Mouse (Mus musculus): Measurements from ENCODE around the gene Wdr82. TPM values are rescaled to one million over a fixed set of nuclear protein-coding genes. Genes with fewer than 3 reads are reported as not detected.

Gene Wdr82
- total RNA-seq, 1 experiment from 2014 or later, result 80.1 TPM

DNA sequence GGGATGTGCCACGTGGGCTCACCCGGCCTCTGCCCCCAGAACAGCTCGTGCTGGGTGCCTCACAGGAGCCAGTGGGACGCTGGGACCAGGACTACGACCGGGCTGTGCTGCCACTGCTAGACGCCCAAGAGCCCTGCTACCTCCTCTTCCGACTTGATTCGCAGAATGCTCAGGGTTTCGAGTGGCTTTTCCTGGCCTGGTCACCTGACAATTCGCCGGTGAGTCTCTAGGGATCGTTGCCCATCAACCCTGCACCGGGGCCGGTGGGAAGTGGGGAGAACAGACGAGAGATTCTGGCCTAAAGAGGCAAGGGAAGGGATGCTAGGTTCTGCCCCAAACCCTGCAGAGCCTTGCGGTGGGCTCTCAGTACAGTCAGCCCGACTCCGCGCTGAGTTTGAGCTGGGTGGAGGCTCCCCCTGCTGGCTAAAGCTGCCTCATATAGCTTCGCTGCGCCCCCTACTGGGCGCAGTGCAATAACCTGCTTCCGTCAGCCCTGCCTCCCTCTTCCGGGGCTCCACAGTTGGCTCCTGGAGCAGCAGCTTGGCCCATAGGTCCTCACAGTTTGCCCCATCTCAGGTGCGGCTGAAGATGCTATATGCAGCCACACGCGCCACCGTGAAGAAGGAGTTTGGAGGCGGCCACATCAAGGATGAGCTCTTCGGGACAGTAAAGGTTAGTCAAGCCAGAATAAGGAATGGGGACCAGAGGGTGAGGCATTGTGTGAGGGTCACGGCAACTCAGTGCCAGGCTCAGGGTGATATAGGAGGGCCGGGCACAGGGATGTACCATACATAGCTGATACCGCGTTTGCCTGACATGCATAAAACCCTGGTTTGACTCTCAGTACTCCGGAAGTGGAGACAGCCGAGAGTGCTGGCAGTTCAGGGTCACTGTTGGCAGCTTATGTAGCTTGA lies 41.2 kb downstream of the Wdr82 start:
- ATAC-seq (ENCODE audit: extremely low read depth, insufficient number of reproducible peaks, low FRiP score, poor library complexity, severe bottlenecking), result peak; percentile 87

DNA sequence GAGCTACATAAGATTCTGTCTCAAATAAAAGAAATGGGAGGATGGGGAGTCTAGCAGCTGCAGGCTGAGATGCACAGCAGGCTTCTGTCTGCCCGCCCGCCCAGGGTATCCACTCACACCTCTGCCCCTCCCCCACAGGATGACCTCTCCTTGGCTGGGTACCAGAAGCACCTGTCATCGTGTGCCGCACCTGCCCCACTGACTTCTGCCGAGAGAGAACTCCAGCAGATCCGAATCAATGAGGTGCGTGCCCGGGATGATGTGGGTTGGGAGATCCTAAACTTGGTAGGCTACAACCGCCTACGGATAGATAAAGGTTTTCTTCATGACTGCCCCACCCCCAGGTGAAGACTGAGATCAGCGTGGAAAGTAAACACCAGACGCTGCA lies 41.9 kb downstream of the Wdr82 start:
- no peak for ATAC-seq (ENCODE audit: extremely low read depth, insufficient number of reproducible peaks, low FRiP score, poor library complexity, severe bottlenecking)

DNA sequence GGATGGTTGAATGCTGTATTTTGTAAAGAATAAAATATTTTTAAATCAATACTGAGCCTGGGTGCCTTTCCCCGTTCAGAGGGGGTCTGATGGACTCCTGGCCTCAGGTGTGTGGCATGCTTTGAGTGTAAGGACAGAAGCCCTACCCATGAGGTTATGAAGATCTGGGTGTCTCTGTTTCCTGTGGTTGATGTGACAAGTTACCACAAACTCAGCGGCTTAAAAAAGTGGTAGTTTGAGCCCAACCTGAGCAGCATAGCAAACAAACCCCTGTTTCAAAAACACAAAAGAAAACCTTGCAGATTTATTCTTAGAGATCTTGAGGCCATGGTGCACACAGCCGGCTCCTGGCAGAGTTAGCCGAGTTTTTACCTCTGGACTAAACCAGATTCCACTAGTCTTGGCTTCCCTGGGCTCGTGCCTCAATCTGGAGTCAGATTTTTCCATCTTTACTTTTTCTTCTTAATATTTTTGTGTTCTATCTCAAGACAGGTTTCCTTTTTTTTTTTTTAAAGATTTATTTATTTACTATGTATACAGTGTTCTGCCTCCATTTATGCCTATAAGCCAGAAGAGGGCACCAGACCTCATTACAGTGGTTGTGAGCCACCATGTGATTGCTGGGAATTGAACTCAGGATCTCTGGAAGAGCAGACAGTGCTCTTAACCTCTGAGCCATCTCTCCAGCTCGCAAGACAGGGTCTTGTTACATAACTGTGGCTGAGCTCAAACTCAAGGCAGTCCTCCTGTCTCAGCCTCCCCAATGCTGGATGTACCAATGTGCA lies 44.8 kb downstream of the Wdr82 start:
- no peak for ATAC-seq (ENCODE audit: extremely low read depth, insufficient number of reproducible peaks, low FRiP score, poor library complexity, severe bottlenecking)

DNA sequence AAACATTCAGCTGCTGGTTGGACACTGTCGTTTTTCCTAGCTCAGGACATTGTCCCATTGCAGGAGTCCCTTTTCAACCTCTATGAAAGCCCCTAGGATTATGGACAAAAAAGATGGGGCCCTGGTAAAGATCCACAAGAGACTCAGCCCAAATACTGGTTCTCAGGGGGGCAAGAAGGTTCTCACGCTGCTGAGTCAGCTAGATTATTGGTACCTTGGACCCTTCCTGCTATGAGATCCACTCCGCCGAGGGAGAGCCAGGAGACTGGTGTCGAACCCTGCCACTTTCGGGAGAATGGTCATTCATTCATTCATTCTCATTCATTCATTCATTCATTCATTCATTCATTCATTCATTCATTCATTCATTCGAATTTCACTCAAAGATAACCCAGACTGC lies 46.2 kb downstream of the Wdr82 start:
- ATAC-seq (ENCODE audit: extremely low read depth, insufficient number of reproducible peaks, low FRiP score, poor library complexity, severe bottlenecking), result no peak

DNA sequence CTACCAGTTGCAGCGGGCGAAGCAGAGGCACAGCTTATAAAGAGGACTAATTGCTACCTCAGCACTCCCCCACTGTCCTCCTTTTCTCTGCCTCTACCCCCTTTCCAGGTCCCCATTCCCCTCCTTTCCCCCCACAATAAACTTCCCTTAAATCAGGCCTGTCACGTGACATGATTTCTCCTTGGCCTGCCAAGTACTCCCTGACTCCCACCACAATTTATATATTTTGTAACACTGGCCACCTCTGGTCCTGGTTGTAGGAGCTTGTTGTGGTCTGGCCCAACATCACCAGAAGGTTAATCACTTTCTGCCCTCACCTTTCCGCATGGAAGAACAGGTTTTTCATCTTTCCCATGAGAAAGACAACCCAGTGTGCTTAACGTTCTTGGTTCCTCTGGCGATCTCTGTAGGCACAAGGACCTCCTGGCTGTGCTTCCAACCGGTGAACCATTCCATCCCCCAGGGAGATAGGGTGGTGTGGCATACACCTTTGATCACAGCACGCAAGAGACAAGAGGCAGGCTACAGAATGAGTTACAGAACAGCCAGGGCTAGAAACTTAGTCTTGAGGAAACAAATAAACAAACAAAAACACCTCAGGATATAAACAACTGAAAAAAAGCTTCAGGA lies 50.3 kb downstream of the Wdr82 start:
- no peak for ATAC-seq (ENCODE audit: extremely low read depth, insufficient number of reproducible peaks, low FRiP score, poor library complexity, severe bottlenecking)

DNA sequence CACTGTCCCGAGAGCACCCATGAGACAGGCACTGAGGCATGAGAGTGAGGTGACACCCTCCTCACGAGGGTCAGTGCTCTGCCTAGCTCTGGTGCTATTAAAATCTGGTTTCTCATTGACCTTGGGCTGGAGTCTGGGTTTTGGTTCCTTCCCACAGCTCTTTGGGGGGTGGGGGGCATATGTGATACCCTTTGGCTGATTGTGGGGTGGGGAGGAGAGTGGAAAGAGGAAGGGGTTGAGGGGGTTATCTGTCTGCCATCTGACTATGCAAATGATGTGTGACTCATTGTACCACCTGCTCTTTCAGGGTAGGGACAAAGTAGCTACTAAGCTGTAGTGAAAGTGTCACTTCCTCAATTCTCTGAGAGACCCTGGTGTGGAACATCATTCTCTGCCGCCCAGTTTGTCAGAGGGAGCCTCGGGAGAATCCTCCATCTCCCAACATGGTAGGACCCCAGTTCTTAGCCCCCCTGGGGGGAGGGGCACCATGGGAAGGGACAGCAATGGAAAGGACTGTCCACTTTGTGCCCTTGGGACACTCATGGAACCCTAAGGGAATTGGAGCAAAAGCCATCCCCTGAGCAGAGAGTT lies 51.6 kb downstream of the Wdr82 start, which contains the start of gene Tlr9:
TSS of gene Tlr9 (plus strand) at position 338 of the 591 bp plus-strand sequence.
- ATAC-seq (ENCODE audit: extremely low read depth, insufficient number of reproducible peaks, low FRiP score, poor library complexity, severe bottlenecking), result peak; percentile 84

DNA sequence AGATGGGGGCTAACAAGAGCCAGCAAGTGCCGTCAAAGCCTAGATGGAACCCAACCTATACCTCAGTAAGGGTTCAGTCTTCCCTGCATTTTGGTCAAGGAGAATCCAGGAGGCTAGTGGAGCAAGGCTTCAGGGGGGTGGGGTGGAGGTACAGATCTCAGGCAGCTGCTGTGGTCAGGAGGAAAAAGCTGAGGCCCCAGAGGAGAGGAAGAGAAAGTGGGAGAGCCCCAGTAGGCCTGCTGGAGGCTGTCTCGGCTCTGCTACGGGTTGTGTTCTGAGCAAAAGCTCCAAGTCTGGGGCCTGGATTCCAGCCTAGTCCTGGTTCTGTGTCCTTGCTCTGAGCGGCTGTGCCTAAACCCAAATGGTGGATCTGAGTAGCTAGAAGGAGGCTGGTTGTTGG lies 52.3 kb downstream of the Wdr82 start:
- no peak for ATAC-seq (ENCODE audit: extremely low read depth, insufficient number of reproducible peaks, low FRiP score, poor library complexity, severe bottlenecking)

DNA sequence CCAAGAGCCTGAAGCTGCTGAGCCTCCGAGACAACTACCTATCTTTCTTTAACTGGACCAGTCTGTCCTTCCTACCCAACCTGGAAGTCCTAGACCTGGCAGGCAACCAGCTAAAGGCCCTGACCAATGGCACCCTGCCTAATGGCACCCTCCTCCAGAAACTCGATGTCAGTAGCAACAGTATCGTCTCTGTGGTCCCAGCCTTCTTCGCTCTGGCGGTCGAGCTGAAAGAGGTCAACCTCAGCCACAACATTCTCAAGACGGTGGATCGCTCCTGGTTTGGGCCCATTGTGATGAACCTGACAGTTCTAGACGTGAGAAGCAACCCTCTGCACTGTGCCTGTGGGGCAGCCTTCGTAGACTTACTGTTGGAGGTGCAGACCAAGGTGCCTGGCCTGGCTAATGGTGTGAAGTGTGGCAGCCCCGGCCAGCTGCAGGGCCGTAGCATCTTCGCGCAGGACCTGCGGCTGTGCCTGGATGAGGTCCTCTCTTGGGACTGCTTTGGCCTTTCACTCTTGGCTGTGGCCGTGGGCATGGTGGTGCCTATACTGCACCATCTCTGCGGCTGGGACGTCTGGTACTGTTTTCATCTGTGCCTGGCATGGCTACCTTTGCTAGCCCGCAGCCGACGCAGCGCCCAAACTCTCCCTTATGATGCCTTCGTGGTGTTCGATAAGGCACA lies 54.9 kb downstream of the Wdr82 start:
- ATAC-seq (ENCODE audit: extremely low read depth, insufficient number of reproducible peaks, low FRiP score, poor library complexity, severe bottlenecking), result no peak

DNA sequence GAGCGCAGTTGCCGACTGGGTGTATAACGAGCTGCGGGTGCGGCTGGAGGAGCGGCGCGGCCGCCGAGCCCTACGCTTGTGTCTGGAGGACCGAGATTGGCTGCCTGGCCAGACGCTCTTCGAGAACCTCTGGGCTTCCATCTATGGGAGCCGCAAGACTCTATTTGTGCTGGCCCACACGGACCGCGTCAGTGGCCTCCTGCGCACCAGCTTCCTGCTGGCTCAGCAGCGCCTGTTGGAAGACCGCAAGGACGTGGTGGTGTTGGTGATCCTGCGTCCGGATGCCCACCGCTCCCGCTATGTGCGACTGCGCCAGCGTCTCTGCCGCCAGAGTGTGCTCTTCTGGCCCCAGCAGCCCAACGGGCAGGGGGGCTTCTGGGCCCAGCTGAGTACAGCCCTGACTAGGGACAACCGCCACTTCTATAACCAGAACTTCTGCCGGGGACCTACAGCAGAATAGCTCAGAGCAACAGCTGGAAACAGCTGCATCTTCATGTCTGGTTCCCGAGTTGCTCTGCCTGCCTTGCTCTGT lies 55.5 kb downstream of the Wdr82 start:
- no peak for ATAC-seq (ENCODE audit: extremely low read depth, insufficient number of reproducible peaks, low FRiP score, poor library complexity, severe bottlenecking)

DNA sequence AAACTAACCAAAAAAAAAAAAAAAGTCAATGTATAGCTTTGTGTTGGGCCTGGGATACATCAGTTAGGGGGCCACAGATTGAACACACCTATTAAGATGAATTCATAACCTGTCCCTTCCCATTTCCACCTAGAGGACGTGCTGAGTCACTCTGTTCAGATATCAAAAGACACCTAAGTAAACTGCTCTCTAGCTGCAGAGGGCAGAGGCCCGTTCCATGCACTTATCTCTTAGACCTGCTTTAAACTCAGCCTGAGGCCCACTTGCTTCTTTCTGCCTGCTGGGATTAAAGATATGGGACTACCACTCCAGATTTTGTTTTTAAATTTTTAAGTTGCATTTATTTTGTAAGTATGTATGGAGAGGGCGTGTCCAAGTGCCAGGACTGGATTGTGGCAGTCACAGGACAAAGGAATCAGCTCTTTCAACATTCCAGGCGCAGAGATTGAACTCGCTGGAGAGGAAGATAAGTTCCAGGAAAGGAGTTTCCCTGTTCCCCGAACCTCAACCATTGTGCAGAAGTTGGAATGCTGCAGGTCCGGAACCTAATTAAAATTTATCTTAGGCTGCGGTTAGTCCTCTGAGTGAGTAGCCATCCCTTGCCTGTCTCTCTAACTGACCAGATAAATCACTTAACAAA lies 57.2 kb downstream of the Wdr82 start:
- ATAC-seq (ENCODE audit: extremely low read depth, insufficient number of reproducible peaks, low FRiP score, poor library complexity, severe bottlenecking), result no peak

DNA sequence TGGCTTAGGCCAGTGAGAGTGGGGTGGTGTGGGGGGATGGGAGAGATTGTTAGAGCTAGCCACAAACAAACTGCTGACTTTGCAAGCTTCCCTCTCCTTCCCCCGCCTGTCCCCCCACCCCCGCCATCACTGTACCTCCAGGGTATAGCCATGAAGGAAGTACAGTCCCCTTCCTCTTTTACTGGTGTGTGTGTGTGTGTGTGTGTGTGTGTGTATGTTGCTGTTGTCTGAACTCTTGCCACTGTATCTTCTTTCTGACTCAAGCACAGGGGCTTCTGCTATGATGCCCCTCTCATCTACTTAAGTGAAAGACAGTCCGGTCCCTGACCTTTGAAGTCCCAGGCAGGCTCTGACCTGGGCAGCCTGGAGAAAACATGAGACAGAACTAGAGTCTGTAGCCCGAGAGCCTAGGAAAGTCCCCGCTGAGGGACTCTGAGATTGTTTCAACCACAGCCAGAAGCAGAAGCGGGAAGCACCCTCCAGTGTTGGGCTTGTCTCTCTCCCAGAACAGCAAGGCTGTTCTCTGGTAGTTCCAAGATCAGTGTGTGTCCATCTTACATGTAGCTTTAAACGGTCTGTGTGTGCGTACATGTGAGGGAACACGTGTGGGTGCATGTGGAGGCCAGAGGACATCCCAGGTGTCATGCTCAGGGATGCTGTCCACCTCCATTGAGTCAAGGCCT lies 59.5 kb downstream of the Wdr82 start:
- ATAC-seq (ENCODE audit: extremely low read depth, insufficient number of reproducible peaks, low FRiP score, poor library complexity, severe bottlenecking), result peak; percentile 69

DNA sequence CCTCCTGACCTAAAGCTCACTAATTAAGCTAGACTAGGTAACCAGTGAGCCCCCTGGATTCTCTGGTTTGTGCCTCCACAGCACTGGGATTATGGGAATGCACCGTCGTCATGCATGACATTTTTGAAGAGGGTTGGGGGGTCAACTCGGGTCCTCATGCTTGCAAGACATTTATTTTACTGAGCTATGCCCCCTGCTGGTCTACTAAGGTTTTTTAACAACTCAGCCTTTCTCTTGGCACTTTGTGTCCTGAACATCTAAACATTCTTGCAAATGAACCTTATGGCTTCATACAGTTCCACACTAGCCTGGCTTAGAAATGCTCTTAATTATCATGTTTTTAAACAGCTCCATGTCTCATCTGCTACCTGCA lies 60.0 kb downstream of the Wdr82 start:
- ATAC-seq (ENCODE audit: extremely low read depth, insufficient number of reproducible peaks, low FRiP score, poor library complexity, severe bottlenecking), result no peak

DNA sequence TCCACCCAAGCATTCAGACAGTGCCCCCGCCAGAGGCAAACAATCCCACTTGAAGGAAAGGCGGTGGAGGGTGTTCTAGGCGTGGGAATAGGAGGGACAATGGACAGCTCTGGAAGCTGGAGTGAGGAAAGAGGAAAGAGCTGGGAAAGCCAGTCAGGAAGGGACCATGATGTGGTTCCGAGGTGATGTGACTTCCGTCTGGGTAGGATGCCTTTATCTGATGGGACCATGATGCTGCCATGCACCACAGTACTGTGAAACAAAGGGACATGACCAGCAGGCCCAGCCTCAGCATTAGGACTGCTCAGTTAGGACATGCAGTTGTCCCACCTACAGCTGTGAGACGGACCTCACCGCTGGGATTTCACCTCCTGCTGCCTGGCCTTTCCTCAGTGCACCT lies 60.5 kb downstream of the Wdr82 start:
- no peak for ATAC-seq (ENCODE audit: extremely low read depth, insufficient number of reproducible peaks, low FRiP score, poor library complexity, severe bottlenecking)

DNA sequence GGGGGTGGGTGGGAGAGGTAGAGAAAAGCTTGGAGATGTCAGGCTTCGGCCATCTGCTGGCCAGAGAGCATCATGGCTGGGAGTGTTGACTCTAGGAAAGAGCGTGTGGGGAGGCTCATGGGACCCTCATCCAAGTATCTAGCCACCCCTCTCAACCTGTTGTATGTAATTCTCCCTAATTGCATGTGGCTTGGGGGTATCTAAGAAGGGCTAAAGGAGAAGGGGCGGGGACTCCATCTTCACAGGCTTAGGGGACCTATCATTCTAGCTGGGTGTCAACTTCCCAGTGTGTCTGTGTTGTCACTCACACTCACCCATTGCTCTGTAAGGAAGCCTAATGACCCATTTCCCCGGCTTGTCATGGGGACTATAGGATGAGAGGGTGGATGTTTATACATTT lies 61.1 kb downstream of the Wdr82 start:
- ATAC-seq (ENCODE audit: extremely low read depth, insufficient number of reproducible peaks, low FRiP score, poor library complexity, severe bottlenecking), result no peak

DNA sequence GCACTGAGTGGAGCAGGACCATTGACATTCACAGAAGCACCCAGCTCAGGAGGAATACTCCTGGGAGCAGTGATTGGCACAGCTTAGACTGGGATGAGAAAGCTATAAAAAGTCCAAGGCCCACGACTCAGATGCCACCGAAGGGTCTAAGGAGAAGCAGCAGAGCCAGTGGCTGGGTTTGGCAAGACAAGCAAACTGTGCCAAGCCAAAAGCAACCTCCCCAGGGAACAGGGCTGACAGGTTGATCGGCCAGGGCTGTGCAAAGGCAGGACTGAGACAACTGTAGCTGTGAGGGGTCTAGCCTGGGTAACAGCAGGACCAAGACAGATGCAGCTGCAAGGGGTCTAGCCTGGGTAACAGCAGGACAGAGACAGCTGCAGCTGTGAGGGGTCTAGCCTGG lies 62.2 kb downstream of the Wdr82 start:
- ATAC-seq (ENCODE audit: extremely low read depth, insufficient number of reproducible peaks, low FRiP score, poor library complexity, severe bottlenecking), result no peak

DNA sequence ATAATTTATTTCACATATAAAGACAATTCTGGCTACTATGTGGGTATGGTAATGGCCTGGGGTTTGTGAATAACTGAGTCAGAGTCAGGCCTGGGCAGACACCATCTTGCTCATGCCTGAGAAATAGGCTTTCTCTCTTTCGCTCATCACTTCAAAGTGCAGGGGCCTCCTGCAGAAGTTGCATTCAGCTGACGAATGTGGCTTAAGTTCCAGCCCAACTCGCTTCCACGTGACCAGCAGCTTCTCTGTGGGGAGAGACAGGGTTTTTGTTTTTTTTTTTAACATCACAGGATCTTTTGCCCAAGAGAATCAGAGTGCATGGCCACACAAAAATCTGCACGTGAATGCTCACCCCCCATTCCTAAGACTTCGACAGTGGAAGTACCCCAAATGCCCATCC lies 63.2 kb downstream of the Wdr82 start:
- ATAC-seq (ENCODE audit: extremely low read depth, insufficient number of reproducible peaks, low FRiP score, poor library complexity, severe bottlenecking), result no peak

DNA sequence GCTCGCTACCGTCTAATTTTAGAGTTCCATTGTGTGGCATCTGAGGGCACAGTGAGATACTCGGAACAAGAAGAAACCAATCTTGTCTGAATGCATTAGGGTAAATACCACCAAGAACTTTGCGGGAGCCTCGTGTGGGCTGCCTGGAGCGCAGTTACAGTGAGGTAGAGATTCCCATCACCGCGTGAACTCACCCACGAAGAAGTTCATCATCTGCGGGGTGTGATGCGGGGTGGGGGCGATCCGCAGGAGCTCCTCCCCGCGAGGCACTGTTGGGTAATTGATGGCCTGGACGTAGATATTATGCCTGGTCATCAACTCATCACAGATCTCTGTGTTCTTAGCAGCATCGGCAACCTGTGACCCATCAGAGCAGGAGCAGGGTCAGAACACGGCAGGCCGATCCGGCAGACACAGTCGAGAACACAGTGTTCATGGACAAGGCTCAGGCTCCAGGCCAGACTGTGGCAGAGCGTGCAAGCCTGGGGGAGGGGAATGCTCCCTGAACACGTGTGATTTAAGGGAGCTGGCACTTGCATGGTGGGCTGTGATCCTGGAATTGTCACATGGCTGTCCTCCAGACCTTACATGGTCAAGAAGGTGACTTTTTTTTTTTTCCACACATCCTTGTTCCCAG lies 64.6 kb downstream of the Wdr82 start:
- ATAC-seq (ENCODE audit: extremely low read depth, insufficient number of reproducible peaks, low FRiP score, poor library complexity, severe bottlenecking), result no peak

Data from neutrophil, adult 5-6 weeks (primary cell).